Mouse (Mus musculus): ENCODE data around the gene Endou. TPM values are rescaled to one million over a fixed set of nuclear protein-coding genes. Genes with fewer than 3 reads are reported as not detected.

The Endou gene
- total RNA-seq, 2 experiments from 2014 or later = 1.4 to 1.8 TPM

- intact Hi-C loops (cut with DNase I) = loop anchor here (1.0 to 5.0 kb wide), 6 partner anchors 73 to 468 kb away; no protein-coding TSS in a partner anchor
- DNase-seq (ENCODE audit: low spot score) = no peak
These were observed 66.0 kb downstream of the Endou start for GRCm38 (mm10) chr15:97664981-97665668.

GRCm38 (mm10) chr15:97663750-97664406 lies 67.3 kb downstream of the Endou start:
- intact Hi-C loops (cut with DNase I) = loop anchor here (1.0 to 5.0 kb wide), 3 partner anchors 72 to 467 kb away; no protein-coding TSS in a partner anchor
- DNase-seq (ENCODE audit: low spot score) = peak; percentile 31

Other genes starting within 250 kb of the Endou start
- gene Rpap3, start 25.5 kb downstream of the Endou start, total RNA-seq (2021) = 10 to 100 TPM; 12.8 to 14.3 TPM
- 10 to 100 TPM; 20.7 to 26.5 TPM for gene Rapgef3, start 36.6 kb upstream of the Endou start, total RNA-seq (2021)
- gene Slc48a1, start 47.2 kb upstream of the Endou start, total RNA-seq (2021) = 10 to 100 TPM; 76.5 to 83.0 TPM
- 10 to 100 TPM; 30.3 to 33.0 TPM for gene Hdac7, start 113.2 kb upstream of the Endou start, total RNA-seq (2021)
- 1 to 10 TPM; 1.5 to 2.5 TPM for gene Vdr, start 179.3 kb upstream of the Endou start, total RNA-seq (2021)
- 10 to 100 TPM; 10.9 to 15.3 TPM for gene Tmem106c, start 232.9 kb upstream of the Endou start, total RNA-seq (2021)